Mouse (Mus musculus): ENCODE data around the gene Hilpda.
A peak's percentile ranks its signal among the peaks of the same experiment; 100 is the strongest.

Hilpda gene

GRCm38 (mm10) chr6:29272312-29273072, at the start of gene Hilpda:
Gene Hilpda, plus strand, starts transcription at chr6:29272488.
- DNase-seq (ENCODE audit: low read depth, low spot score), result peak; percentile 96

GRCm38 (mm10) chr6:29229265-29229913, 42.9 kb upstream of the Hilpda start:
- DNase-seq (ENCODE audit: low read depth, low spot score), result no peak

GRCm38 (mm10) chr6:29230386-29230785, 41.9 kb upstream of the Hilpda start:
- no peak for DNase-seq (ENCODE audit: low read depth, low spot score)

GRCm38 (mm10) chr6:29231799-29232198, 40.5 kb upstream of the Hilpda start:
- no peak for DNase-seq (ENCODE audit: low read depth, low spot score)

GRCm38 (mm10) chr6:29232321-29232720, 40.0 kb upstream of the Hilpda start:
- no peak for DNase-seq (ENCODE audit: low read depth, low spot score)

GRCm38 (mm10) chr6:29233710-29234109, 38.6 kb upstream of the Hilpda start:
- no peak for DNase-seq (ENCODE audit: low read depth, low spot score)

GRCm38 (mm10) chr6:29234272-29234671, 38.0 kb upstream of the Hilpda start:
- no peak for DNase-seq (ENCODE audit: low read depth, low spot score)

GRCm38 (mm10) chr6:29240806-29241205, 31.5 kb upstream of the Hilpda start:
- peak; percentile 75 for DNase-seq (ENCODE audit: low read depth, low spot score)

- no peak for DNase-seq (ENCODE audit: low read depth, low spot score)
Observed at GRCm38 (mm10) chr6:29241697-29242096, 30.6 kb upstream of the Hilpda start.

- DNase-seq (ENCODE audit: low read depth, low spot score), result no peak
Observed at GRCm38 (mm10) chr6:29242265-29242664, 30.0 kb upstream of the Hilpda start.

GRCm38 (mm10) chr6:29245272-29246120, 26.8 kb upstream of the Hilpda start:
- no peak for DNase-seq (ENCODE audit: low read depth, low spot score)

GRCm38 (mm10) chr6:29246183-29246582, 26.1 kb upstream of the Hilpda start:
- no peak for DNase-seq (ENCODE audit: low read depth, low spot score)

- no peak for DNase-seq (ENCODE audit: low read depth, low spot score)
Observed at GRCm38 (mm10) chr6:29246585-29246984, 25.7 kb upstream of the Hilpda start.

GRCm38 (mm10) chr6:29247072-29247471, 25.2 kb upstream of the Hilpda start:
- no peak for DNase-seq (ENCODE audit: low read depth, low spot score)

GRCm38 (mm10) chr6:29259418-29259817, 12.9 kb upstream of the Hilpda start:
- no peak for DNase-seq (ENCODE audit: low read depth, low spot score)

- no peak for DNase-seq (ENCODE audit: low read depth, low spot score)
Observed at GRCm38 (mm10) chr6:29261831-29262230, 10.5 kb upstream of the Hilpda start.

GRCm38 (mm10) chr6:29263650-29264455, 8.4 kb upstream of the Hilpda start:
- no peak for DNase-seq (ENCODE audit: low read depth, low spot score)

- DNase-seq (ENCODE audit: low read depth, low spot score), result no peak
Observed at GRCm38 (mm10) chr6:29264456-29264781, 7.9 kb upstream of the Hilpda start.

GRCm38 (mm10) chr6:29266936-29267335, 5.4 kb upstream of the Hilpda start:
- no peak for DNase-seq (ENCODE audit: low read depth, low spot score)

GRCm38 (mm10) chr6:29269006-29269668, 3.2 kb upstream of the Hilpda start:
- no peak for DNase-seq (ENCODE audit: low read depth, low spot score)

GRCm38 (mm10) chr6:29270961-29271360, 1.3 kb upstream of the Hilpda start:
- no peak for DNase-seq (ENCODE audit: low read depth, low spot score)
